Mouse (Mus musculus): Measurements from ENCODE around the gene 4930442H23Rik. TPM values are rescaled to one million over a fixed set of nuclear protein-coding genes. Genes with fewer than 3 reads are reported as not detected.
A peak's percentile ranks its signal among the peaks of the same experiment; 100 is the strongest.
"Not testable (repeated sequence)": the region's sequence is repeated elsewhere in the genome, so short reads cannot be mapped to it uniquely, and the experiment has no call there.

The 4930442H23Rik gene
- polyA plus RNA-seq (2016; fragmentation: Nextera tagmentation; extraction: Ambion mirVana), result not detected in 2 replicates

- Histone ChIP-seq H3K4me1 (replicated peaks) (peaks cover 40% of the 10 kb centered on the region), H3K9me3 (no peaks in the 10 kb centered on the region), H3K36me3 (peaks cover 85% of the 10 kb centered on the region), H3K27ac (peak within 1 kb of the TSS; percentile 91), H3K27me3 (ENCODE audit: insufficient read depth, poor library complexity, severe bottlenecking) (no peaks in the 10 kb centered on the region), H3K4me3 (peak within 1 kb of the TSS; percentile 84)
- WGBS, result 90% methylated on average over 5 of the region's 5 CpGs
- DNase-seq (ENCODE audit: low spot score), result no peak
Measured at GRCm38 (mm10) chr10:81183805-81184204, at the start of gene 4930442H23Rik. Gene 4930442H23Rik (minus strand): TSS chr10:81183849.

GRCm38 (mm10) chr10:81233226-81233585, 49.6 kb upstream of the 4930442H23Rik start:
- Histone ChIP-seq H3K36me3 (0 out of 2 replicates have a peak, but pooled peaks cover 5% of the 10 kb centered on the region), H3K9me3 (no peaks in the 10 kb centered on the region), H3K27ac (peak overlapping the region; percentile 93), H3K4me3 (peak overlapping the region; percentile 94), H3K27me3 (ENCODE audit: insufficient read depth, poor library complexity, severe bottlenecking) (peaks cover 68% of the 10 kb centered on the region), H3K4me1 (replicated peaks) (peaks cover 61% of the 10 kb centered on the region)
- WGBS, result 1% methylated on average over 27 of the region's 28 CpGs
- DNase-seq (ENCODE audit: low spot score), result no peak

- peak; percentile 85 for DNase-seq (ENCODE audit: low spot score)
- Histone ChIP-seq H3K9me3 (no peaks in the 10 kb centered on the region), H3K27me3 (ENCODE audit: insufficient read depth, poor library complexity, severe bottlenecking) (peaks cover 63% of the 10 kb centered on the region), H3K36me3 (0 out of 2 replicates have a peak, but pooled peaks cover 5% of the 10 kb centered on the region), H3K4me3 (peak within 1 kb of the TSS; percentile 94), H3K4me1 (replicated peaks) (peaks cover 59% of the 10 kb centered on the region), H3K27ac (peak within 1 kb of the TSS; percentile 93)
- WGBS, result 10% methylated on average over 29 of the region's 29 CpGs
Measured at GRCm38 (mm10) chr10:81232580-81233225, 49.1 kb upstream of the 4930442H23Rik start, which contains the start of gene Zfr2. Gene Zfr2 (plus strand): TSS chr10:81233155.

- peak overlapping the region; percentile 61 for H3K4me3 ChIP-seq
- peaks cover 48% of the 10 kb centered on the region for H3K4me1 ChIP-seq (replicated peaks)
- no peaks in the 10 kb centered on the region for H3K9me3 ChIP-seq
- H3K27ac ChIP-seq, result peak overlapping the region; percentile 70; the same call in 1 of the 2 replicates
- H3K36me3 ChIP-seq, result 0 out of 2 replicates have a peak, but pooled peaks cover 5% of the 10 kb centered on the region
- 58% methylated on average over 7 of the region's 7 CpGs for WGBS
- peaks cover 52% of the 10 kb centered on the region for H3K27me3 ChIP-seq (ENCODE audit: insufficient read depth, poor library complexity, severe bottlenecking)
- no peak for DNase-seq (ENCODE audit: low spot score)
Measured at GRCm38 (mm10) chr10:81231436-81231835, 47.8 kb upstream of the 4930442H23Rik start.

- 7% methylated on average over 27 of the region's 27 CpGs for WGBS
- Histone ChIP-seq H3K4me1 (replicated peaks) (peaks cover 44% of the 10 kb centered on the region), H3K27me3 (ENCODE audit: insufficient read depth, poor library complexity, severe bottlenecking) (peaks cover 49% of the 10 kb centered on the region)
Measured at GRCm38 (mm10) chr10:81230438-81231332, 47.0 kb upstream of the 4930442H23Rik start, which contains the start of gene Atcay. Gene Atcay (minus strand): TSS chr10:81230833.

GRCm38 (mm10) chr10:81229735-81230437, 46.2 kb upstream of the 4930442H23Rik start:
- Histone ChIP-seq H3K27ac (peak overlapping the region; percentile 85), H3K27me3 (ENCODE audit: insufficient read depth, poor library complexity, severe bottlenecking) (peaks cover 49% of the 10 kb centered on the region), H3K4me1 (replicated peaks) (peaks cover 44% of the 10 kb centered on the region), H3K36me3 (no peaks in the 10 kb centered on the region), H3K4me3 (peak overlapping the region; percentile 61), H3K9me3 (no peaks in the 10 kb centered on the region)
- WGBS, result 12% methylated on average over 20 of the region's 20 CpGs
- no peak for DNase-seq (ENCODE audit: low spot score)

More at GRCm38 (mm10) chr10:81230438-81231332, 47.0 kb upstream of the 4930442H23Rik start, which contains the start of gene Atcay:
- H3K36me3 ChIP-seq, result 0 out of 2 replicates have a peak, but pooled peaks cover 5% of the 10 kb centered on the region
- H3K4me3 ChIP-seq, result peak within 1 kb of the TSS; percentile 61
- peak; percentile 65 for DNase-seq (ENCODE audit: low spot score)
- no peaks in the 10 kb centered on the region for H3K9me3 ChIP-seq
- H3K27ac ChIP-seq, result peak within 1 kb of the TSS; percentile 85

- H3K4me3 ChIP-seq; H3K27me3 ChIP-seq (ENCODE audit: insufficient read depth, poor library complexity, severe bottlenecking); DNase-seq (ENCODE audit: low spot score); H3K4me1 ChIP-seq (replicated peaks); H3K9me3 ChIP-seq; H3K27ac ChIP-seq: not testable (repeated sequence)
- WGBS, result 62% methylated on average over 2 of the region's 2 CpGs
- H3K36me3 ChIP-seq, result peaks cover 17% of the 10 kb centered on the region; the same call in 1 of the 2 replicates
Measured at GRCm38 (mm10) chr10:81223731-81224130, 40.1 kb upstream of the 4930442H23Rik start.

- H3K27ac ChIP-seq, result no peak overlapping the region
- WGBS, result 89% methylated on average over 5 of the region's 5 CpGs
- no peak for DNase-seq (ENCODE audit: low spot score)
- H3K9me3 ChIP-seq, result no peaks in the 10 kb centered on the region
- peaks cover 6% of the 10 kb centered on the region; the same call in 1 of the 2 replicates for H3K4me1 ChIP-seq (replicated peaks)
- H3K27me3 ChIP-seq (ENCODE audit: insufficient read depth, poor library complexity, severe bottlenecking), result peaks cover 6% of the 10 kb centered on the region; the same call in 1 of the 2 replicates
- H3K36me3 ChIP-seq, result peaks cover 24% of the 10 kb centered on the region; the same call in 1 of the 2 replicates
- no peak overlapping the region for H3K4me3 ChIP-seq
Measured at GRCm38 (mm10) chr10:81221402-81222015, 37.9 kb upstream of the 4930442H23Rik start.

- peaks cover 6% of the 10 kb centered on the region; the same call in 1 of the 2 replicates for H3K27me3 ChIP-seq (ENCODE audit: insufficient read depth, poor library complexity, severe bottlenecking)
- DNase-seq (ENCODE audit: low spot score), result peak; percentile 59
- H3K9me3 ChIP-seq, result peaks cover under 1% of the 10 kb centered on the region; the same call in 1 of the 2 replicates
- H3K27ac ChIP-seq, result no peak overlapping the region
- peaks cover 44% of the 10 kb centered on the region for H3K36me3 ChIP-seq
- no peak overlapping the region for H3K4me3 ChIP-seq
- H3K4me1 ChIP-seq (replicated peaks), result peaks cover 6% of the 10 kb centered on the region; the same call in 1 of the 2 replicates
- WGBS, result 43% methylated on average over 7 of the region's 7 CpGs
Measured at GRCm38 (mm10) chr10:81217964-81218363, 34.3 kb upstream of the 4930442H23Rik start.

GRCm38 (mm10) chr10:81217267-81217666, 33.6 kb upstream of the 4930442H23Rik start:
- WGBS, result 25% methylated on average over 1 of the region's 1 CpGs
- not testable (repeated sequence) for H3K9me3 ChIP-seq; H3K27ac ChIP-seq; DNase-seq (ENCODE audit: low spot score); H3K4me1 ChIP-seq (replicated peaks); H3K27me3 ChIP-seq (ENCODE audit: insufficient read depth, poor library complexity, severe bottlenecking); H3K4me3 ChIP-seq
- peaks cover 51% of the 10 kb centered on the region for H3K36me3 ChIP-seq

- DNase-seq (ENCODE audit: low spot score), result no peak
- Histone ChIP-seq H3K9me3 (peaks cover 12% of the 10 kb centered on the region; the same call in 1 of the 2 replicates), H3K36me3 (peaks cover 52% of the 10 kb centered on the region), H3K4me1 (replicated peaks) (peaks cover 6% of the 10 kb centered on the region; the same call in 1 of the 2 replicates), H3K4me3 (no peak overlapping the region), H3K27ac (no peak overlapping the region), H3K27me3 (ENCODE audit: insufficient read depth, poor library complexity, severe bottlenecking) (peaks cover 6% of the 10 kb centered on the region; the same call in 1 of the 2 replicates)
- WGBS, result 90% methylated on average over 6 of the region's 6 CpGs
Measured at GRCm38 (mm10) chr10:81216810-81217209, 33.2 kb upstream of the 4930442H23Rik start.

Measured in hindbrain, embryonic 10.5 days (tissue).